In genomic region chr6:137696445-137697204, GRCm38 (mm10) we compare ENCODE assay signal across 10 mouse cellular contexts. TPM values are rescaled to one million over a fixed set of nuclear protein-coding genes. Genes with fewer than 3 reads are reported as not detected.
DNase-seq lines count a peak whose midpoint lies in the region; ATAC-seq and TF ChIP-seq lines count a peak whose summit lies in the region.
"Had no signal": no experiment of that assay in that cellular context is flagged by ENCODE, and none has a peak within 500 bp of the region (broad histone marks: within the 10 kb centered on the region; RNA-seq: fewer than 3 reads in every experiment).

No protein-coding gene starts in this region.

- no peak for DNase-seq in heart, postnatal 0 days (ENCODE audit: low spot score)
- no peak for DNase-seq in heart, postnatal 4 days
- DNase-seq in spleen, postnatal 36 days (ENCODE audit: low spot score in 2 of 2), result peak; percentile 9 to 46
- no peak for DNase-seq in spleen, postnatal 14 days (ENCODE audit: low spot score in 2 of 2)
- DNase-seq in lung, postnatal 36 days, result peak; percentile 15
- DNase-seq in urinary bladder, postnatal 10 days (ENCODE audit: low spot score), result no peak
- DNase-seq in forebrain, postnatal 0 days, result no peak
- DNase-seq: retina, postnatal 1 day; thymus, adult 2 months had no signal

- WGBS in heart, postnatal 0 days, result 43% methylated on average over 8 of the region's 8 CpGs
- WGBS in forebrain, postnatal 0 days, result 53% methylated on average over 8 of the region's 8 CpGs

- H3K27me3 ChIP-seq in heart, postnatal 0 days (ENCODE audit: control insufficient read depth, insufficient read depth, low read length), result no peaks in the 10 kb centered on the region
- H3K27me3 ChIP-seq in forebrain, postnatal 0 days (ENCODE audit: insufficient read depth, low read length), result no peaks in the 10 kb centered on the region

- peak overlapping the region; percentile 52 for H3K27ac ChIP-seq in heart, postnatal 0 days (ENCODE audit: low read depth)
- H3K27ac ChIP-seq in forebrain, postnatal 0 days (ENCODE audit: low read depth, low read length), result no peak overlapping the region

- no peak for TF ChIP-seq CTCF in heart, postnatal 0 days (IDR thresholded peaks at IDR 0.05; ENCODE audit: low read depth)
- no peak for TF ChIP-seq CTCF in forebrain, postnatal 0 days (IDR thresholded peaks at IDR 0.05; ENCODE audit: low read depth)

- no peak overlapping the region for H3K4me2 ChIP-seq in heart, postnatal 0 days (ENCODE audit: low read depth, low read length)
- no peak overlapping the region for H3K4me2 ChIP-seq in forebrain, postnatal 0 days (ENCODE audit: low read depth)

- ATAC-seq in heart, postnatal 0 days (ENCODE audit: insufficient read depth, low read depth), result no peak
- ATAC-seq in erythroid progenitor cell, adult 5-6 weeks (replicated peaks; ENCODE audit: low FRiP score, poor library complexity, severe bottlenecking), result no peak
- ATAC-seq in forebrain, postnatal 0 days, result no peak

- no peak for TF ChIP-seq EP300 in heart, postnatal 0 days (IDR thresholded peaks at IDR 0.05; ENCODE audit: low read depth)

- H3K9ac ChIP-seq in heart, postnatal 0 days (replicated peaks; ENCODE audit: low read depth, low read length), result no peak overlapping the region
- H3K9ac ChIP-seq in forebrain, postnatal 0 days, result no peak overlapping the region

- peaks cover 3% of the 10 kb centered on the region; the same call in 1 of the 2 replicates for H3K9me3 ChIP-seq in heart, postnatal 0 days (replicated peaks; ENCODE audit: control insufficient read depth, low read length)
- H3K9me3 ChIP-seq in forebrain, postnatal 0 days (ENCODE audit: low read length), result no peaks in the 10 kb centered on the region

- no peak overlapping the region for H3K4me3 ChIP-seq in heart, postnatal 0 days (ENCODE audit: low read depth, low read length)
- no peak overlapping the region for H3K4me3 ChIP-seq in forebrain, postnatal 0 days (ENCODE audit: low read depth, low read length)

- no peaks in the 10 kb centered on the region for H3K36me3 ChIP-seq in heart, postnatal 0 days (replicated peaks; ENCODE audit: control insufficient read depth, insufficient read depth, low read length)
- no peaks in the 10 kb centered on the region for H3K36me3 ChIP-seq in forebrain, postnatal 0 days (ENCODE audit: insufficient read depth)

- no peaks in the 10 kb centered on the region for H3K4me1 ChIP-seq in heart, postnatal 0 days (ENCODE audit: control insufficient read depth, insufficient read depth)
- H3K4me1 ChIP-seq in forebrain, postnatal 0 days (ENCODE audit: insufficient read depth), result peaks cover 9% of the 10 kb centered on the region; the same call in 1 of the 2 replicates

RNA-seq across cellular contexts. Expression of gene Strap, which starts 38.3 kb away (rescaled TPM):
- total RNA-seq in heart, postnatal 0 days (2014; rRNA removed; ENCODE audit: low replicate concordance), result 60.1 and 73.3 TPM in 2 replicates
- polyA plus RNA-seq in heart, postnatal 0 days (2015; fragmentation: Nextera tagmentation; extraction: Ambion mirVana), result 94.2 and 96.5 TPM in 2 replicates
- total RNA-seq in heart, postnatal 4 days (2021), result 100 to 1,000 TPM; 115 to 121 TPM
- total RNA-seq in erythroid progenitor cell, adult 5-6 weeks (2015; ENCODE audit: low replicate concordance), result 59.1 and 90.1 TPM in 2 replicates
- total RNA-seq in erythroid progenitor cell, adult 5-6 weeks (2017; ENCODE audit: low replicate concordance), result 139 and 149 TPM in 2 replicates
- 126 and 132 TPM in 2 replicates for total RNA-seq in forebrain, postnatal 0 days (2014; rRNA removed)
- polyA plus RNA-seq in forebrain, postnatal 0 days (2015; fragmentation: Nextera tagmentation; extraction: Ambion mirVana), result 190 and 204 TPM in 2 replicates

RNA-seq across cellular contexts. Expression of gene Eps8, which starts 41.9 kb away (rescaled TPM):
- total RNA-seq in heart, postnatal 0 days (2014; rRNA removed; ENCODE audit: low replicate concordance), result 12.5 and 24.4 TPM in 2 replicates
- 15.1 and 16.9 TPM in 2 replicates for polyA plus RNA-seq in heart, postnatal 0 days (2015; fragmentation: Nextera tagmentation; extraction: Ambion mirVana)
- total RNA-seq in heart, postnatal 4 days (2021), result 10 to 100 TPM; 20.4 to 20.8 TPM
- total RNA-seq in erythroid progenitor cell, adult 5-6 weeks (2015; ENCODE audit: low replicate concordance), result 4.2 and 9.7 TPM in 2 replicates
- 3.0 and 3.1 TPM in 2 replicates for total RNA-seq in erythroid progenitor cell, adult 5-6 weeks (2017; ENCODE audit: low replicate concordance)
- total RNA-seq in forebrain, postnatal 0 days (2014; rRNA removed), result 23.5 and 26.0 TPM in 2 replicates
- 16.4 and 23.7 TPM in 2 replicates for polyA plus RNA-seq in forebrain, postnatal 0 days (2015; fragmentation: Nextera tagmentation; extraction: Ambion mirVana)

RNA-seq across cellular contexts. Expression of gene Dera, which starts 57.7 kb away (rescaled TPM):
- 18.2 and 21.4 TPM in 2 replicates for total RNA-seq in heart, postnatal 0 days (2014; rRNA removed; ENCODE audit: low replicate concordance)
- 25.2 and 26.0 TPM in 2 replicates for polyA plus RNA-seq in heart, postnatal 0 days (2015; fragmentation: Nextera tagmentation; extraction: Ambion mirVana)
- total RNA-seq in heart, postnatal 4 days (2021), result 10 to 100 TPM; 20.5 to 23.2 TPM
- total RNA-seq in erythroid progenitor cell, adult 5-6 weeks (2015; ENCODE audit: low replicate concordance), result 6.1 and 16.3 TPM in 2 replicates
- total RNA-seq in erythroid progenitor cell, adult 5-6 weeks (2017; ENCODE audit: low replicate concordance), result 14.5 and 16.9 TPM in 2 replicates
- total RNA-seq in forebrain, postnatal 0 days (2014; rRNA removed), result 5.0 and 9.1 TPM in 2 replicates
- polyA plus RNA-seq in forebrain, postnatal 0 days (2015; fragmentation: Nextera tagmentation; extraction: Ambion mirVana), result 10.6 and 11.0 TPM in 2 replicates

Comparison
In these comparisons a context has a peak if more than half of its experiments do, and no peak if none do; other contexts are left out.
1. DNase-seq: peak in spleen, postnatal 36 days (2 of 2) and lung, postnatal 36 days (single experiment); none in heart, postnatal 0 days (single experiment), heart, postnatal 4 days (single experiment), spleen, postnatal 14 days (0 of 2), urinary bladder, postnatal 10 days (single experiment) and forebrain, postnatal 0 days (single experiment).